Mouse (Mus musculus): ENCODE measurements around the gene Ulk3. TPM values are rescaled to one million over a fixed set of nuclear protein-coding genes. Genes with fewer than 3 reads are reported as not detected.

The Ulk3 gene
- polyA plus RNA-seq, 1 experiment from 2014 or later = 38.3 TPM

- peak; percentile 80 for ATAC-seq
- no peaks in the 10 kb centered on the region for H3K27me3 ChIP-seq (ENCODE audit: control insufficient read depth, insufficient read depth, low read depth, low read length)
- H3K36me3 ChIP-seq (ENCODE audit: control insufficient read depth, insufficient read depth, low read length) = 0 out of 2 replicates have a peak, but pooled peaks cover 2% of the 10 kb centered on the region
- peak within 1 kb of the TSS; percentile 80 for H3K9ac ChIP-seq (ENCODE audit: low read depth, low read length)
- peak within 1 kb of the TSS; percentile 45; the same call in 1 of the 2 replicates for H3K27ac ChIP-seq (ENCODE audit: low read length)
- under 1% methylated on average over 28 of the region's 28 CpGs for WGBS
- peaks cover 7% of the 10 kb centered on the region for H3K4me1 ChIP-seq (ENCODE audit: control insufficient read depth, insufficient read depth, low read length)
- peak within 1 kb of the TSS; percentile 58 for H3K4me3 ChIP-seq (ENCODE audit: low read depth, low read length)
- H3K9me3 ChIP-seq (replicated peaks; ENCODE audit: control insufficient read depth, low read length, poor library complexity, severe bottlenecking) = no peaks in the 10 kb centered on the region
- H3K4me2 ChIP-seq (ENCODE audit: low read length) = peak within 1 kb of the TSS; percentile 93
Measured at GRCm38 (mm10) chr9:57552139-57552887, 36.9 kb upstream of the Ulk3 start, which contains the start of gene Mpi. Mpi (minus strand) TSS chr9:57552763.

- no peak overlapping the region for H3K4me2 ChIP-seq (ENCODE audit: low read length)
- no peak overlapping the region for H3K27ac ChIP-seq (ENCODE audit: low read length)
- peak; percentile 22; the same call in 1 of the 2 replicates for ATAC-seq
- H3K27me3 ChIP-seq (ENCODE audit: control insufficient read depth, insufficient read depth, low read depth, low read length) = no peaks in the 10 kb centered on the region
- no peaks in the 10 kb centered on the region for H3K9me3 ChIP-seq (replicated peaks; ENCODE audit: control insufficient read depth, low read length, poor library complexity, severe bottlenecking)
- H3K9ac ChIP-seq (ENCODE audit: low read depth, low read length) = no peak overlapping the region
- H3K4me3 ChIP-seq (ENCODE audit: low read depth, low read length) = no peak overlapping the region
- 0 out of 2 replicates have a peak, but pooled peaks cover 2% of the 10 kb centered on the region for H3K36me3 ChIP-seq (ENCODE audit: control insufficient read depth, insufficient read depth, low read length)
- 69% methylated on average over 11 of the region's 11 CpGs for WGBS
- peaks cover 7% of the 10 kb centered on the region for H3K4me1 ChIP-seq (ENCODE audit: control insufficient read depth, insufficient read depth, low read length)
Measured at GRCm38 (mm10) chr9:57553119-57553518, 36.1 kb upstream of the Ulk3 start.

GRCm38 (mm10) chr9:57554753-57555152 is 34.5 kb upstream of the Ulk3 start:
- Histone ChIP-seq H3K4me1 (ENCODE audit: control insufficient read depth, insufficient read depth, low read length) (peaks cover 7% of the 10 kb centered on the region), H3K36me3 (ENCODE audit: control insufficient read depth, insufficient read depth, low read length) (0 out of 2 replicates have a peak, but pooled peaks cover 2% of the 10 kb centered on the region), H3K9me3 (replicated peaks; ENCODE audit: control insufficient read depth, low read length, poor library complexity, severe bottlenecking) (no peaks in the 10 kb centered on the region), H3K27ac (ENCODE audit: low read length) (no peak overlapping the region), H3K27me3 (ENCODE audit: control insufficient read depth, insufficient read depth, low read depth, low read length) (no peaks in the 10 kb centered on the region), H3K9ac (ENCODE audit: low read depth, low read length) (no peak overlapping the region), H3K4me2 (ENCODE audit: low read length) (no peak overlapping the region), H3K4me3 (ENCODE audit: low read depth, low read length) (no peak overlapping the region)
- 42% methylated on average over 3 of the region's 3 CpGs for WGBS
- no peak for ATAC-seq

- 77% methylated on average over 3 of the region's 3 CpGs for WGBS
- Histone ChIP-seq H3K4me1 (ENCODE audit: control insufficient read depth, insufficient read depth, low read length) (peaks cover 15% of the 10 kb centered on the region), H3K9ac (ENCODE audit: low read depth, low read length) (no peak overlapping the region), H3K27ac (ENCODE audit: low read length) (no peak overlapping the region), H3K27me3 (ENCODE audit: control insufficient read depth, insufficient read depth, low read depth, low read length) (no peaks in the 10 kb centered on the region), H3K4me3 (ENCODE audit: low read depth, low read length) (no peak overlapping the region), H3K36me3 (ENCODE audit: control insufficient read depth, insufficient read depth, low read length) (no peaks in the 10 kb centered on the region), H3K9me3 (replicated peaks; ENCODE audit: control insufficient read depth, low read length, poor library complexity, severe bottlenecking) (no peaks in the 10 kb centered on the region), H3K4me2 (ENCODE audit: low read length) (no peak overlapping the region)
- ATAC-seq = no peak
Measured at GRCm38 (mm10) chr9:57557215-57557614, 32.0 kb upstream of the Ulk3 start.

GRCm38 (mm10) chr9:57558625-57559024 is 30.6 kb upstream of the Ulk3 start:
- no peak for ATAC-seq
- Histone ChIP-seq H3K27me3 (ENCODE audit: control insufficient read depth, insufficient read depth, low read depth, low read length) (no peaks in the 10 kb centered on the region), H3K4me1 (ENCODE audit: control insufficient read depth, insufficient read depth, low read length) (peaks cover 25% of the 10 kb centered on the region), H3K4me2 (ENCODE audit: low read length) (no peak overlapping the region), H3K9me3 (replicated peaks; ENCODE audit: control insufficient read depth, low read length, poor library complexity, severe bottlenecking) (no peaks in the 10 kb centered on the region), H3K27ac (ENCODE audit: low read length) (no peak overlapping the region), H3K36me3 (ENCODE audit: control insufficient read depth, insufficient read depth, low read length) (no peaks in the 10 kb centered on the region), H3K9ac (ENCODE audit: low read depth, low read length) (no peak overlapping the region), H3K4me3 (ENCODE audit: low read depth, low read length) (no peak overlapping the region)
- 92% methylated on average over 4 of the region's 4 CpGs for WGBS

- H3K9ac ChIP-seq (ENCODE audit: low read depth, low read length) = no peak overlapping the region
- no peak overlapping the region for H3K4me3 ChIP-seq (ENCODE audit: low read depth, low read length)
- H3K9me3 ChIP-seq (replicated peaks; ENCODE audit: control insufficient read depth, low read length, poor library complexity, severe bottlenecking) = no peaks in the 10 kb centered on the region
- no peak overlapping the region for H3K4me2 ChIP-seq (ENCODE audit: low read length)
- H3K4me1 ChIP-seq (ENCODE audit: control insufficient read depth, insufficient read depth, low read length) = peaks cover 25% of the 10 kb centered on the region
- no peaks in the 10 kb centered on the region for H3K36me3 ChIP-seq (ENCODE audit: control insufficient read depth, insufficient read depth, low read length)
- H3K27ac ChIP-seq (ENCODE audit: low read length) = no peak overlapping the region
- 59% methylated on average over 2 of the region's 2 CpGs for WGBS
- ATAC-seq = no peak
- no peaks in the 10 kb centered on the region for H3K27me3 ChIP-seq (ENCODE audit: control insufficient read depth, insufficient read depth, low read depth, low read length)
Measured at GRCm38 (mm10) chr9:57559568-57559967, 29.7 kb upstream of the Ulk3 start.

GRCm38 (mm10) chr9:57560263-57560662 is 29.0 kb upstream of the Ulk3 start:
- Histone ChIP-seq H3K4me3 (ENCODE audit: low read depth, low read length) (peak overlapping the region; percentile 66), H3K36me3 (ENCODE audit: control insufficient read depth, insufficient read depth, low read length) (no peaks in the 10 kb centered on the region), H3K4me1 (ENCODE audit: control insufficient read depth, insufficient read depth, low read length) (peaks cover 25% of the 10 kb centered on the region), H3K9ac (ENCODE audit: low read depth, low read length) (peak overlapping the region; percentile 74), H3K4me2 (ENCODE audit: low read length) (peak overlapping the region; percentile 69), H3K27ac (ENCODE audit: low read length) (peak overlapping the region; percentile 93), H3K27me3 (ENCODE audit: control insufficient read depth, insufficient read depth, low read depth, low read length) (no peaks in the 10 kb centered on the region), H3K9me3 (replicated peaks; ENCODE audit: control insufficient read depth, low read length, poor library complexity, severe bottlenecking) (no peaks in the 10 kb centered on the region)
- WGBS = 28% methylated on average over 7 of the region's 7 CpGs
- ATAC-seq = peak; percentile 26

- no peaks in the 10 kb centered on the region for H3K36me3 ChIP-seq (ENCODE audit: control insufficient read depth, insufficient read depth, low read length)
- peak within 1 kb of the TSS; percentile 74 for H3K9ac ChIP-seq (ENCODE audit: low read depth, low read length)
- WGBS = under 1% methylated on average over 37 of the region's 37 CpGs
- H3K27ac ChIP-seq (ENCODE audit: low read length) = peak within 1 kb of the TSS; percentile 93
- H3K4me2 ChIP-seq (ENCODE audit: low read length) = peak within 1 kb of the TSS; percentile 69
- H3K27me3 ChIP-seq (ENCODE audit: control insufficient read depth, insufficient read depth, low read depth, low read length) = no peaks in the 10 kb centered on the region
- peak; percentile 100 for ATAC-seq
- peaks cover 25% of the 10 kb centered on the region for H3K4me1 ChIP-seq (ENCODE audit: control insufficient read depth, insufficient read depth, low read length)
- no peaks in the 10 kb centered on the region for H3K9me3 ChIP-seq (replicated peaks; ENCODE audit: control insufficient read depth, low read length, poor library complexity, severe bottlenecking)
- H3K4me3 ChIP-seq (ENCODE audit: low read depth, low read length) = peak within 1 kb of the TSS; percentile 66
Measured at GRCm38 (mm10) chr9:57560861-57561710, 28.2 kb upstream of the Ulk3 start, which contains the start of gene Scamp2. Scamp2 (plus strand) TSS chr9:57560943.

Measured in midbrain, embryonic 16.5 days (tissue).